Mouse (Mus musculus) heart, adult 2 months (tissue): ENCODE measurements around the gene Qpctl. TPM values are rescaled to one million over a fixed set of nuclear protein-coding genes. Genes with fewer than 3 reads are reported as not detected.

Experiments used
- DNase-seq, 2 experiments: peaks; one replicate each; pipeline ENCODE4 v3.0.0; 2021
- H3K27ac ChIP-seq: fragments of 200-600 bp; 2 replicates; pipeline ENCODE4 v1.8.1; 2022
- H3K27me3 ChIP-seq: fragments of 200-500 bp; 2 replicates; pipeline ENCODE4 v1.6.1; 2012; ENCODE audit warnings: mild to moderate bottlenecking, low read length, inconsistent platforms, mixed read lengths; ENCODE audit not compliant: control insufficient read depth, insufficient read depth
- H3K36me3 ChIP-seq: fragments of 200-500 bp; 2 replicates; pipeline ENCODE4 v1.6.1; 2012; ENCODE audit warnings: low read length, inconsistent platforms; ENCODE audit not compliant: control insufficient read depth, insufficient read depth
- H3K4me1 ChIP-seq: fragments of 200-500 bp; 2 replicates; pipeline ENCODE4 v1.6.1; 2011; ENCODE audit warnings: low read length; ENCODE audit not compliant: control insufficient read depth, insufficient read depth
- H3K4me3 ChIP-seq: fragments of 200-600 bp; 2 replicates; pipeline ENCODE4 v1.8.1; 2022
- H3K79me2 ChIP-seq: fragments of 200-500 bp; replicated peaks from 2 replicates; pipeline ENCODE4 v1.6.1; 2012; ENCODE audit warnings: mild to moderate bottlenecking, inconsistent platforms, low read length, moderate library complexity, mixed read lengths; ENCODE audit not compliant: control insufficient read depth, insufficient read depth
- H3K9ac ChIP-seq: fragments of 200-500 bp; 2 replicates; pipeline ENCODE4 v1.6.1; 2012; ENCODE audit warnings: low read depth, mild to moderate bottlenecking, control low read depth, inconsistent platforms, low read length, mixed read lengths
- CTCF ChIP-seq: fragments of 200-600 bp; IDR thresholded peaks from 2 replicates; pipeline ENCODE4 v1.8.1; 2022; ENCODE audit warnings: antibody characterized with exemption, mild to moderate bottlenecking, moderate library complexity
- EP300 ChIP-seq: fragments of 200-500 bp; IDR thresholded peaks from 2 replicates; pipeline ENCODE4 v1.6.1; 2011; ENCODE audit warnings: low read depth, low read length, control low read depth; ENCODE audit not compliant: insufficient read depth
- POLR2A ChIP-seq: fragments of 200-500 bp; IDR thresholded peaks from 2 replicates; pipeline ENCODE4 v1.6.1; 2011; ENCODE audit warnings: mild to moderate bottlenecking, low read depth, low read length, control low read depth; ENCODE audit not compliant: insufficient read depth
- WGBS: fragments of 180-500 bp; shearing (Covaris S2); methylation state at CpG from one replicate; pipeline ENCODE4 v1.1.7; 2018; 5-methylcytosine and 5-hydroxymethylcytosine counted together
- intact Hi-C: fragments of 180-260 bp; cut with DNase I; formaldehyde crosslinking; loops from one replicate; pipeline ENCODE4 v1.15.1; 2025
- polyA plus RNA-seq: library from polyadenylated mRNA; depleted of rRNA; stranded (reverse); fragments of >200 nt; gene quantifications from 2 replicates; pipeline ENCODE4 v1.2.3, GENCODE M21; 2012
- total RNA-seq, 2 experiments: library from RNA; stranded (reverse); gene quantifications; 2 replicates each; pipeline ENCODE4 v1.2.3; 2021

Gene Qpctl
- total and polyA plus RNA-seq, 3 experiments: 3.8 to 5.3 (median 4.6) TPM

DNA sequence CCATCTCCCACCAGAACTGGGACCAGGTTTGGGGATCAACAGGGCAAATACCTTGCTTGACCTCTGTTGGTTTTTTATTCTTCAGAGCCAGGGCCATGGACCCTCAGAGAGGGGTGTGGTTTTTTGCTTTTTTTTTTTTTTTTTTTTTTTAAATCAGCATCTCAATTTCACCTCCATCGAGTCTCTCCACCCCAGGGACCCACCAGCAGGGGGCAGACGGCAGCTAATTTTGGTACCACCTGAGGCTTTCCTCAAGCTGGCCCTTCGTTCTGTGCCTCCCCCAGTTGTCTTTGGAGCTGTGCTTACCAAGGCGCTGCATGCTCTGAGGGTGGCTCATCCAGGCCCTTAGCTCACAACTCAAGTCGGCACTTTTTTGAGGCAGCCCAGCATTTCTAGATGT lies 11.7 kb downstream of the Qpctl start:
- H3K9ac ChIP-seq: no peak overlapping the region
- intact Hi-C loops: no loop called here
- no peaks in the 10 kb centered on the region for H3K36me3 ChIP-seq
- H3K27me3 ChIP-seq: no peaks in the 10 kb centered on the region
- no peak overlapping the region for H3K27ac ChIP-seq
- DNase-seq: peak; percentile 31 to 53
- no peak overlapping the region for H3K4me3 ChIP-seq
- peaks cover 2% of the 10 kb centered on the region for H3K79me2 ChIP-seq
- H3K4me1 ChIP-seq: no peaks in the 10 kb centered on the region
- TF ChIP-seq EP300 (no peak), CTCF (peak; percentile 67)
- 46% methylated on average over 5 of the region's 5 CpGs for WGBS

DNA sequence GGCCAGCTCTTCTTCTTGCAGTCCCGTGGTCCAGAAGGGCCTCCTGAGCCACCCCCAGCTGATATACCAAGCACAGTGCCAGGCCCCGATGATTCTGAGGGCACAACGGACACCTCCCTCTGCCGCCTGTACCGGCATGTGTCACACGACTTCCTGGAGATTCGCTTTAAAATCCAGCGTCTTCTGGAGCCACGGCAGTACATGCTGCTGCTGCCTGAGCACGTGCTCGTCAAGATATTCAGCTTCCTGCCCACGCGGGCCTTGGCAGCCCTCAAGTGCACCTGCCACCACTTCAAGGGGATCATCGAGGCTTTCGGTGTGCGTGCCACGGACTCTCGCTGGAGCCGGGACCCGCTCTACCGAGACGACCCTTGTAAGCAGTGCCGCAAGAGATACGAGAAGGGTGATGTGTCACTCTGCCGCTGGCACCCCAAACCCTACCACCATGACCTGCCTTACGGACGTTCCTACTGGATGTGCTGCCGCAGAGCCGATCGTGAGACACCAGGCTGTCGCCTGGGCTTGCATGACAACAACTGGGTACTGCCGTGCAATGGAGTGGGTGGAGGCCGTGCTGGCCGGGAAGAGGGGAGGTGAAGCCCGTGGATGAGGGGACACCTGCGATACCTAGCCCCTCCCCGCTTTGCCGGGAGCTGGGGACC lies 12.3 kb downstream of the Qpctl start:
- no peak overlapping the region for H3K27ac ChIP-seq
- intact Hi-C loops: no loop called here
- no peaks in the 10 kb centered on the region for H3K36me3 ChIP-seq
- H3K4me3 ChIP-seq: no peak overlapping the region
- H3K4me1 ChIP-seq: peaks cover 2% of the 10 kb centered on the region; the same call in 1 of the 2 replicates
- H3K79me2 ChIP-seq: peaks cover 2% of the 10 kb centered on the region
- no peak for DNase-seq
- no peak overlapping the region for H3K9ac ChIP-seq
- WGBS: 90% methylated on average over 38 of the region's 38 CpGs
- no peak for TF ChIP-seq EP300
- TF ChIP-seq POLR2A: no peak
- no peak for TF ChIP-seq CTCF
- H3K27me3 ChIP-seq: no peaks in the 10 kb centered on the region

GRCm38 (mm10) chr7:19136168-19136567 lies 12.9 kb downstream of the Qpctl start:
- 92% methylated on average over 13 of the region's 13 CpGs for WGBS
- Histone ChIP-seq H3K4me1 (peaks cover 2% of the 10 kb centered on the region; the same call in 1 of the 2 replicates), H3K9ac (no peak overlapping the region), H3K36me3 (no peaks in the 10 kb centered on the region), H3K27ac (no peak overlapping the region), H3K4me3 (no peak overlapping the region), H3K27me3 (no peaks in the 10 kb centered on the region), H3K79me2 (peaks cover 2% of the 10 kb centered on the region)
- intact Hi-C loops: no loop called here
- no peak for DNase-seq
- no peak for TF ChIP-seq POLR2A
- TF ChIP-seq CTCF: no peak
- no peak for TF ChIP-seq EP300

GRCm38 (mm10) chr7:19131324-19131848 lies 17.7 kb downstream of the Qpctl start:
- DNase-seq: peak; percentile 95 to 98
- Histone ChIP-seq H3K4me3 (peak overlapping the region; percentile 54), H3K4me1 (peaks cover 4% of the 10 kb centered on the region), H3K79me2 (peaks cover 3% of the 10 kb centered on the region), H3K36me3 (no peaks in the 10 kb centered on the region), H3K27me3 (no peaks in the 10 kb centered on the region), H3K9ac (peak overlapping the region; percentile 46), H3K27ac (peak overlapping the region; percentile 85)
- peak; percentile 91 for TF ChIP-seq CTCF
- peak; percentile 52; the same call in 1 of the 2 replicates for TF ChIP-seq POLR2A
- TF ChIP-seq EP300: peak; percentile 87
- intact Hi-C loops: loop anchor here (5.0 kb wide), 1 partner anchor 59 kb away; no protein-coding TSS in a partner anchor
- WGBS: under 1% methylated on average over 39 of the region's 39 CpGs

GRCm38 (mm10) chr7:19130657-19131056 lies 18.4 kb downstream of the Qpctl start:
- H3K36me3 ChIP-seq: no peaks in the 10 kb centered on the region
- peak overlapping the region; percentile 85 for H3K27ac ChIP-seq
- H3K27me3 ChIP-seq: no peaks in the 10 kb centered on the region
- intact Hi-C loops: loop anchor here (1.0 to 5.0 kb wide), 2 partner anchors 10 to 58 kb away; no protein-coding TSS in a partner anchor
- WGBS: 17% methylated on average over 4 of the region's 4 CpGs
- no peak overlapping the region; the same call in 1 of the 2 replicates for H3K4me3 ChIP-seq
- peaks cover 4% of the 10 kb centered on the region for H3K4me1 ChIP-seq
- TF ChIP-seq EP300 (no peak), CTCF (peak; percentile 47)
- DNase-seq: no peak
- peaks cover 2% of the 10 kb centered on the region; the same call in 1 of the 2 replicates for H3K79me2 ChIP-seq
- H3K9ac ChIP-seq: peak overlapping the region; percentile 36; the same call in 1 of the 2 replicates

- H3K36me3 ChIP-seq: no peaks in the 10 kb centered on the region
- peaks cover 2% of the 10 kb centered on the region; the same call in 1 of the 2 replicates for H3K79me2 ChIP-seq
- intact Hi-C loops: no loop called here
- H3K27me3 ChIP-seq: no peaks in the 10 kb centered on the region
- no peak overlapping the region for H3K27ac ChIP-seq
- no peak overlapping the region for H3K4me3 ChIP-seq
- TF ChIP-seq EP300 (no peak), POLR2A (no peak), CTCF (no peak)
- 84% methylated on average over 5 of the region's 5 CpGs for WGBS
- H3K4me1 ChIP-seq: peaks cover 4% of the 10 kb centered on the region
- H3K9ac ChIP-seq: no peak overlapping the region
- no peak for DNase-seq
These were observed 19.7 kb downstream of the Qpctl start for GRCm38 (mm10) chr7:19129396-19129795.
